Mouse (Mus musculus): Measurements from ENCODE around the gene Cnn3. TPM values are rescaled to one million over a fixed set of nuclear protein-coding genes. Genes with fewer than 3 reads are reported as not detected.

Gene Cnn3
- polyA plus RNA-seq, 1 experiment from 2014 or later, result 455 TPM

- H3K27me3 ChIP-seq (replicated peaks), result no peaks in the 10 kb centered on the region
- H3K4me2 ChIP-seq, result no peak overlapping the region
- no peak overlapping the region for H3K27ac ChIP-seq (ENCODE audit: poor library complexity, severe bottlenecking)
- 70% methylated on average over 4 of the region's 4 CpGs for WGBS
- no peak for ATAC-seq (ENCODE audit: insufficient number of reproducible peaks, low FRiP score)
- H3K4me1 ChIP-seq (replicated peaks), result no peaks in the 10 kb centered on the region
- no peak overlapping the region for H3K9ac ChIP-seq
- no peaks in the 10 kb centered on the region for H3K9me3 ChIP-seq (replicated peaks)
- no peak overlapping the region for H3K4me3 ChIP-seq
- no peaks in the 10 kb centered on the region for H3K36me3 ChIP-seq
Observed at GRCm38 (mm10) chr3:121401384-121401783, 24.9 kb upstream of the Cnn3 start.

- no peak overlapping the region for H3K4me2 ChIP-seq
- H3K9ac ChIP-seq, result no peak overlapping the region
- H3K27me3 ChIP-seq (replicated peaks), result no peaks in the 10 kb centered on the region
- no peak overlapping the region for H3K27ac ChIP-seq (ENCODE audit: poor library complexity, severe bottlenecking)
- H3K9me3 ChIP-seq (replicated peaks), result no peaks in the 10 kb centered on the region
- no peaks in the 10 kb centered on the region for H3K4me1 ChIP-seq (replicated peaks)
- 78% methylated on average over 6 of the region's 6 CpGs for WGBS
- no peak for ATAC-seq (ENCODE audit: insufficient number of reproducible peaks, low FRiP score)
- H3K36me3 ChIP-seq, result no peaks in the 10 kb centered on the region
- H3K4me3 ChIP-seq, result no peak overlapping the region
Observed at GRCm38 (mm10) chr3:121402096-121402495, 24.2 kb upstream of the Cnn3 start.

GRCm38 (mm10) chr3:121403449-121403848 is 22.8 kb upstream of the Cnn3 start:
- Histone ChIP-seq H3K9ac (no peak overlapping the region), H3K27ac (ENCODE audit: poor library complexity, severe bottlenecking) (no peak overlapping the region), H3K4me3 (no peak overlapping the region), H3K4me2 (no peak overlapping the region), H3K4me1 (replicated peaks) (0 out of 2 replicates have a peak, but pooled peaks cover 6% of the 10 kb centered on the region), H3K9me3 (replicated peaks) (no peaks in the 10 kb centered on the region), H3K36me3 (no peaks in the 10 kb centered on the region), H3K27me3 (replicated peaks) (no peaks in the 10 kb centered on the region)
- ATAC-seq (ENCODE audit: insufficient number of reproducible peaks, low FRiP score), result no peak
- 49% methylated on average over 5 of the region's 5 CpGs for WGBS

GRCm38 (mm10) chr3:121405101-121405500 is 21.2 kb upstream of the Cnn3 start:
- Histone ChIP-seq H3K27me3 (replicated peaks) (no peaks in the 10 kb centered on the region), H3K9ac (no peak overlapping the region), H3K4me2 (no peak overlapping the region), H3K9me3 (replicated peaks) (no peaks in the 10 kb centered on the region), H3K36me3 (no peaks in the 10 kb centered on the region), H3K4me3 (no peak overlapping the region), H3K27ac (ENCODE audit: poor library complexity, severe bottlenecking) (no peak overlapping the region), H3K4me1 (replicated peaks) (0 out of 2 replicates have a peak, but pooled peaks cover 6% of the 10 kb centered on the region)
- no peak for ATAC-seq (ENCODE audit: insufficient number of reproducible peaks, low FRiP score)
- WGBS, result 61% methylated on average over 5 of the region's 5 CpGs

GRCm38 (mm10) chr3:121407417-121407816 is 18.9 kb upstream of the Cnn3 start:
- Histone ChIP-seq H3K9ac (no peak overlapping the region), H3K27me3 (replicated peaks) (no peaks in the 10 kb centered on the region), H3K4me3 (no peak overlapping the region), H3K27ac (ENCODE audit: poor library complexity, severe bottlenecking) (no peak overlapping the region), H3K36me3 (no peaks in the 10 kb centered on the region), H3K4me2 (no peak overlapping the region), H3K9me3 (replicated peaks) (no peaks in the 10 kb centered on the region), H3K4me1 (replicated peaks) (0 out of 2 replicates have a peak, but pooled peaks cover 6% of the 10 kb centered on the region)
- 57% methylated on average over 9 of the region's 9 CpGs for WGBS
- ATAC-seq (ENCODE audit: insufficient number of reproducible peaks, low FRiP score), result no peak

GRCm38 (mm10) chr3:121408386-121408785 is 17.9 kb upstream of the Cnn3 start:
- Histone ChIP-seq H3K36me3 (no peaks in the 10 kb centered on the region), H3K9ac (no peak overlapping the region), H3K4me3 (no peak overlapping the region), H3K27me3 (replicated peaks) (no peaks in the 10 kb centered on the region), H3K4me2 (no peak overlapping the region), H3K9me3 (replicated peaks) (no peaks in the 10 kb centered on the region), H3K4me1 (replicated peaks) (0 out of 2 replicates have a peak, but pooled peaks cover 6% of the 10 kb centered on the region), H3K27ac (ENCODE audit: poor library complexity, severe bottlenecking) (no peak overlapping the region)
- no peak for ATAC-seq (ENCODE audit: insufficient number of reproducible peaks, low FRiP score)
- WGBS, result 92% methylated on average over 3 of the region's 3 CpGs

GRCm38 (mm10) chr3:121411450-121411849 is 14.8 kb upstream of the Cnn3 start:
- no peak for ATAC-seq (ENCODE audit: insufficient number of reproducible peaks, low FRiP score)
- WGBS, result 50% methylated on average over 6 of the region's 6 CpGs

GRCm38 (mm10) chr3:121416171-121417154 is 9.8 kb upstream of the Cnn3 start:
- Histone ChIP-seq H3K4me3 (no peak overlapping the region), H3K27me3 (replicated peaks) (no peaks in the 10 kb centered on the region), H3K9ac (no peak overlapping the region), H3K4me1 (replicated peaks) (peaks cover 20% of the 10 kb centered on the region), H3K9me3 (replicated peaks) (no peaks in the 10 kb centered on the region), H3K4me2 (no peak overlapping the region), H3K27ac (ENCODE audit: poor library complexity, severe bottlenecking) (no peak overlapping the region), H3K36me3 (no peaks in the 10 kb centered on the region)
- 78% methylated on average over 5 of the region's 5 CpGs for WGBS
- ATAC-seq (ENCODE audit: insufficient number of reproducible peaks, low FRiP score), result no peak

More at GRCm38 (mm10) chr3:121411450-121411849, 14.8 kb upstream of the Cnn3 start:
- no peak overlapping the region for H3K27ac ChIP-seq (ENCODE audit: poor library complexity, severe bottlenecking)
- H3K9me3 ChIP-seq (replicated peaks), result no peaks in the 10 kb centered on the region
- no peak overlapping the region for H3K4me3 ChIP-seq
- H3K4me1 ChIP-seq (replicated peaks), result 0 out of 2 replicates have a peak, but pooled peaks cover 6% of the 10 kb centered on the region
- H3K4me2 ChIP-seq, result no peak overlapping the region
- no peaks in the 10 kb centered on the region for H3K36me3 ChIP-seq
- no peaks in the 10 kb centered on the region for H3K27me3 ChIP-seq (replicated peaks)
- H3K9ac ChIP-seq, result no peak overlapping the region

GRCm38 (mm10) chr3:121417379-121418250 is 8.7 kb upstream of the Cnn3 start:
- 55% methylated on average over 14 of the region's 14 CpGs for WGBS
- Histone ChIP-seq H3K9me3 (replicated peaks) (no peaks in the 10 kb centered on the region), H3K4me2 (no peak overlapping the region), H3K27ac (ENCODE audit: poor library complexity, severe bottlenecking) (peak overlapping the region; percentile 66; the same call in 1 of the 2 replicates), H3K36me3 (no peaks in the 10 kb centered on the region), H3K9ac (no peak overlapping the region), H3K4me3 (no peak overlapping the region), H3K27me3 (replicated peaks) (no peaks in the 10 kb centered on the region), H3K4me1 (replicated peaks) (peaks cover 20% of the 10 kb centered on the region)
- ATAC-seq (ENCODE audit: insufficient number of reproducible peaks, low FRiP score), result no peak

- peak overlapping the region; percentile 66 for H3K27ac ChIP-seq (ENCODE audit: poor library complexity, severe bottlenecking)
- no peak overlapping the region for H3K4me3 ChIP-seq
Observed at GRCm38 (mm10) chr3:121418251-121418601, 8.1 kb upstream of the Cnn3 start.

More at GRCm38 (mm10) chr3:121418251-121418601, 8.1 kb upstream of the Cnn3 start:
- H3K4me2 ChIP-seq, result no peak overlapping the region
- H3K4me1 ChIP-seq (replicated peaks), result peaks cover 20% of the 10 kb centered on the region
- H3K36me3 ChIP-seq, result no peaks in the 10 kb centered on the region
- H3K9me3 ChIP-seq (replicated peaks), result no peaks in the 10 kb centered on the region
- no peaks in the 10 kb centered on the region for H3K27me3 ChIP-seq (replicated peaks)
- H3K9ac ChIP-seq, result no peak overlapping the region
- WGBS, result 47% methylated on average over 6 of the region's 6 CpGs
- 0 out of 2 replicates have a peak, but pooled peaks have one; percentile 44 for ATAC-seq (ENCODE audit: insufficient number of reproducible peaks, low FRiP score)
